Mouse (Mus musculus): ENCODE measurements around the gene Map4k4. TPM values are rescaled to one million over a fixed set of nuclear protein-coding genes. Genes with fewer than 3 reads are reported as not detected.

Gene Map4k4
- total RNA-seq, 4 experiments from 2014 or later = 10.5 to 18.2 (median 16.4) TPM

- DNase-seq (ENCODE audit: low spot score in 2 of 2) = no peak
These were observed 62.1 kb downstream of the Map4k4 start for GRCm38 (mm10) chr1:39962840-39963239.

GRCm38 (mm10) chr1:39963821-39964220, 63.1 kb downstream of the Map4k4 start:
- no peak for DNase-seq (ENCODE audit: low spot score in 2 of 2)

GRCm38 (mm10) chr1:39964427-39964826, 63.7 kb downstream of the Map4k4 start:
- no peak for DNase-seq (ENCODE audit: low spot score in 2 of 2)

- DNase-seq (ENCODE audit: low spot score in 2 of 2) = no peak
These were observed 64.7 kb downstream of the Map4k4 start for GRCm38 (mm10) chr1:39965461-39965860.

GRCm38 (mm10) chr1:39968999-39969398, 68.3 kb downstream of the Map4k4 start:
- DNase-seq (ENCODE audit: low spot score in 2 of 2) = no peak

- DNase-seq (ENCODE audit: low spot score in 2 of 2) = no peak
These were observed 69.2 kb downstream of the Map4k4 start for GRCm38 (mm10) chr1:39969771-39970406.

- no peak for DNase-seq (ENCODE audit: low spot score in 2 of 2)
These were observed 71.7 kb downstream of the Map4k4 start for GRCm38 (mm10) chr1:39972411-39972810.

GRCm38 (mm10) chr1:39973911-39974310, 73.2 kb downstream of the Map4k4 start:
- no peak for DNase-seq (ENCODE audit: low spot score in 2 of 2)

GRCm38 (mm10) chr1:39975005-39975404, 74.3 kb downstream of the Map4k4 start:
- no peak for DNase-seq (ENCODE audit: low spot score in 2 of 2)

GRCm38 (mm10) chr1:39976107-39976506, 75.4 kb downstream of the Map4k4 start:
- DNase-seq (ENCODE audit: low spot score in 2 of 2) = no peak

GRCm38 (mm10) chr1:39976847-39977744, 76.4 kb downstream of the Map4k4 start:
- DNase-seq (ENCODE audit: low spot score in 2 of 2) = no peak

GRCm38 (mm10) chr1:39978781-39979486, 78.2 kb downstream of the Map4k4 start:
- DNase-seq (ENCODE audit: low spot score in 2 of 2) = no peak

GRCm38 (mm10) chr1:39980314-39981290, 79.9 kb downstream of the Map4k4 start:
- DNase-seq (ENCODE audit: low spot score in 2 of 2) = no peak

- DNase-seq (ENCODE audit: low spot score in 2 of 2) = no peak
These were observed 81.3 kb downstream of the Map4k4 start for GRCm38 (mm10) chr1:39981970-39982369.

GRCm38 (mm10) chr1:39982727-39983487, 82.2 kb downstream of the Map4k4 start:
- no peak for DNase-seq (ENCODE audit: low spot score in 2 of 2)

GRCm38 (mm10) chr1:39984331-39984730, 83.6 kb downstream of the Map4k4 start:
- DNase-seq (ENCODE audit: low spot score in 2 of 2) = no peak

GRCm38 (mm10) chr1:39986820-39987219, 86.1 kb downstream of the Map4k4 start:
- no peak for DNase-seq (ENCODE audit: low spot score in 2 of 2)

- no peak for DNase-seq (ENCODE audit: low spot score in 2 of 2)
These were observed 88.1 kb downstream of the Map4k4 start for GRCm38 (mm10) chr1:39988841-39989240.

- no peak for DNase-seq (ENCODE audit: low spot score in 2 of 2)
These were observed 89.3 kb downstream of the Map4k4 start for GRCm38 (mm10) chr1:39990041-39990440.

- DNase-seq (ENCODE audit: low spot score in 2 of 2) = no peak
These were observed 93.2 kb downstream of the Map4k4 start for GRCm38 (mm10) chr1:39993921-39994320.

Data from gastrocnemius, adult 8-10 months (tissue).